Mouse (Mus musculus) layer of hippocampus, adult 18-20 months (tissue): ENCODE measurements around the gene Sp7. TPM values are rescaled to one million over a fixed set of nuclear protein-coding genes. Genes with fewer than 3 reads are reported as not detected.

Experiments used
- DNase-seq, 2 experiments: peaks; one replicate each; pipeline ENCODE4 v3.0.0; 2022; ENCODE audit warnings: low spot score in 2 of 2
- total RNA-seq, 2 experiments: library from RNA; stranded (reverse); gene quantifications; 2 replicates each; pipeline ENCODE4 v1.2.3; 2021

The Sp7 gene
- total RNA-seq, 2 experiments from 2014 or later, result 0.41 to 0.45 TPM

GRCm38 (mm10) chr15:102388942-102389341, 22.0 kb upstream of the Sp7 start:
- no peak for DNase-seq

GRCm38 (mm10) chr15:102386640-102387039, 19.7 kb upstream of the Sp7 start:
- no peak for DNase-seq

GRCm38 (mm10) chr15:102383671-102384070, 16.7 kb upstream of the Sp7 start:
- DNase-seq, result no peak

GRCm38 (mm10) chr15:102381575-102381974, 14.6 kb upstream of the Sp7 start:
- DNase-seq, result peak; percentile 50 to 87

GRCm38 (mm10) chr15:102377810-102378262, 10.9 kb upstream of the Sp7 start:
- DNase-seq, result no peak

GRCm38 (mm10) chr15:102377163-102377543, 10.2 kb upstream of the Sp7 start:
- DNase-seq, result peak; percentile 29 to 80

- peak in 1 of 2 experiments; percentile 31 for DNase-seq
Observed at GRCm38 (mm10) chr15:102376453-102377162, 9.6 kb upstream of the Sp7 start.

GRCm38 (mm10) chr15:102370727-102371126, 3.7 kb upstream of the Sp7 start:
- DNase-seq, result no peak

- DNase-seq, result no peak
Observed at GRCm38 (mm10) chr15:102369972-102370371, 3.0 kb upstream of the Sp7 start.

- DNase-seq, result no peak
Observed at GRCm38 (mm10) chr15:102366238-102366637, 744 bp downstream of the Sp7 start.

GRCm38 (mm10) chr15:102364678-102365077, 2.3 kb downstream of the Sp7 start:
- DNase-seq, result no peak

GRCm38 (mm10) chr15:102362648-102363047, 4.3 kb downstream of the Sp7 start:
- DNase-seq, result no peak

- no peak for DNase-seq
Observed at GRCm38 (mm10) chr15:102358834-102359233, 8.1 kb downstream of the Sp7 start.

GRCm38 (mm10) chr15:102358126-102358525, 8.9 kb downstream of the Sp7 start:
- DNase-seq, result no peak

- DNase-seq, result no peak
Observed at GRCm38 (mm10) chr15:102356501-102357325, 10.3 kb downstream of the Sp7 start.

GRCm38 (mm10) chr15:102355871-102356441, 11.0 kb downstream of the Sp7 start:
- DNase-seq, result peak; percentile 37 to 60

- DNase-seq, result peak in 1 of 2 experiments; percentile 42
Observed at GRCm38 (mm10) chr15:102355134-102355870, 11.7 kb downstream of the Sp7 start.

GRCm38 (mm10) chr15:102353986-102354385, 13.0 kb downstream of the Sp7 start:
- no peak for DNase-seq

GRCm38 (mm10) chr15:102352177-102352576, 14.8 kb downstream of the Sp7 start:
- DNase-seq, result no peak

GRCm38 (mm10) chr15:102350942-102351291, 16.1 kb downstream of the Sp7 start:
- no peak for DNase-seq
